Mouse (Mus musculus): ENCODE data around the gene Wnt10b. TPM values are rescaled to one million over a fixed set of nuclear protein-coding genes. Genes with fewer than 3 reads are reported as not detected.
A peak's percentile ranks its signal among the peaks of the same experiment; 100 is the strongest.

Wnt10b gene
- polyA plus RNA-seq, 1 experiment from 2014 or later, result 0.07 TPM

- 10% methylated on average over 13 of the region's 13 CpGs for WGBS
- H3K9me3 ChIP-seq, result no peaks in the 10 kb centered on the region
- peak overlapping the region; percentile 41 for H3K4me2 ChIP-seq
- H3K9ac ChIP-seq, result peak overlapping the region; percentile 28; the same call in 1 of the 2 replicates
- H3K27ac ChIP-seq (replicated peaks), result no peak overlapping the region
- H3K36me3 ChIP-seq, result no peaks in the 10 kb centered on the region
- ATAC-seq (ENCODE audit: extremely low read depth, insufficient number of reproducible peaks, low FRiP score, low TSS enrichment), result peak; percentile 9; the same call in 1 of the 2 replicates
- peaks cover 100% of the 10 kb centered on the region for H3K27me3 ChIP-seq (replicated peaks)
- H3K4me3 ChIP-seq, result peak overlapping the region; percentile 10; the same call in 1 of the 2 replicates
- H3K4me1 ChIP-seq, result peaks cover 33% of the 10 kb centered on the region
These were observed 19.0 kb upstream of the Wnt10b start for GRCm38 (mm10) chr15:98796803-98797595.

DNA sequence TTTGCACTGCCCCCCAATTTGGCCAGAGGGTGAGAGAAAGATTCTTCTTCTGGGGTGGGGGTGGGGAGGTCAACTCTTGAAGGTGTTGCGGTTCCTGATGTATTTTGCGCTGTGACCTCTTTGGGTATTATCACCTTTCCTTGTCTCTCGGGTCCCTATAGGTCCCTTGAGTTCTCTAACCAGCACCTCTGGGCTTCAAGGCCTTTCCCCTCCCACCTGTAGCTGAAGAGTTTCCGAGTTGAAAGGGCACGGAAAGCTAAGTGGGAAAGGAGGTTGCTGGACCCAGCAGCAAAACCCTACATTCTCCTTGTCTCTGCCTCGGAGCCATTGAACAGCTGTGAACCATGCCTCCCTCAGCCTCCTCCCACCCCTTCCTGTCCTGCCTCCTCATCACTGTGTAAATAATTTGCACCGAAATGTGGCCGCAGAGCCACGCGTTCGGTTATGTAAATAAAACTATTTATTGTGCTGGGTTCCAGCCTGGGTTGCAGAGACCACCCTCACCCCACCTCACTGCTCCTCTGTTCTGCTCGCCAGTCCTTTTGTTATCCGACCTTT, 15.3 kb upstream of the Wnt10b start:
- Histone ChIP-seq H3K4me3 (peak overlapping the region; percentile 34; the same call in 1 of the 2 replicates), H3K4me1 (peaks cover 56% of the 10 kb centered on the region), H3K4me2 (peak overlapping the region; percentile 52; the same call in 1 of the 2 replicates), H3K27me3 (replicated peaks) (peaks cover 100% of the 10 kb centered on the region), H3K9me3 (no peaks in the 10 kb centered on the region), H3K9ac (no peak overlapping the region), H3K36me3 (no peaks in the 10 kb centered on the region), H3K27ac (replicated peaks) (no peak overlapping the region)
- no peak for ATAC-seq (ENCODE audit: extremely low read depth, insufficient number of reproducible peaks, low FRiP score, low TSS enrichment)
- WGBS, result 4% methylated on average over 13 of the region's 13 CpGs

- no peak for ATAC-seq (ENCODE audit: extremely low read depth, insufficient number of reproducible peaks, low FRiP score, low TSS enrichment)
- peaks cover 100% of the 10 kb centered on the region for H3K27me3 ChIP-seq (replicated peaks)
- no peaks in the 10 kb centered on the region for H3K36me3 ChIP-seq
- H3K9ac ChIP-seq, result 0 out of 2 replicates have a peak overlapping the region, but pooled peaks have one; percentile 5
- peak overlapping the region; percentile 52 for H3K4me2 ChIP-seq
- WGBS, result 1% methylated on average over 75 of the region's 75 CpGs
- H3K4me3 ChIP-seq, result peak overlapping the region; percentile 34
- no peaks in the 10 kb centered on the region for H3K9me3 ChIP-seq
- no peak overlapping the region for H3K27ac ChIP-seq (replicated peaks)
- H3K4me1 ChIP-seq, result peaks cover 49% of the 10 kb centered on the region
These were observed 14.5 kb upstream of the Wnt10b start for GRCm38 (mm10) chr15:98792233-98793020.

DNA sequence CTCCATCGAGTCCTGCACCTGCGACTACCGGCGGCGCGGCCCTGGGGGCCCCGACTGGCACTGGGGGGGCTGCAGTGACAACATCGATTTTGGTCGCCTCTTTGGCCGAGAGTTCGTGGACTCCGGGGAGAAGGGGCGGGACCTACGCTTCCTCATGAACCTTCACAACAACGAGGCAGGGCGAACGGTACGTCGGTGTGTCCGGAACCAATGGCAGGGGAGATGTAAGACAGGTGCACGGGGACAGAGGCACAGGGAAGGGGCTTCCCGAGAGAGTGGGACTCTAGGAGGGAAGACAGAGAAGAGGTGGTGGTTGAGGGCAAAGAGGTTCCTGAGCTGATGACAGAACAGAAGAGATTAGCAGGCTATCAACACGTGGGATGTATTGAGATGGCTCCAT, 13.8 kb upstream of the Wnt10b start:
- peaks cover 45% of the 10 kb centered on the region for H3K4me1 ChIP-seq
- peak overlapping the region; percentile 63 for H3K4me2 ChIP-seq
- peak overlapping the region; percentile 42 for H3K4me3 ChIP-seq
- H3K27ac ChIP-seq (replicated peaks), result no peak overlapping the region
- no peak for ATAC-seq (ENCODE audit: extremely low read depth, insufficient number of reproducible peaks, low FRiP score, low TSS enrichment)
- no peak overlapping the region for H3K9ac ChIP-seq
- H3K27me3 ChIP-seq (replicated peaks), result peaks cover 99% of the 10 kb centered on the region
- no peaks in the 10 kb centered on the region for H3K9me3 ChIP-seq
- WGBS, result 1% methylated on average over 23 of the region's 23 CpGs
- no peaks in the 10 kb centered on the region for H3K36me3 ChIP-seq

DNA sequence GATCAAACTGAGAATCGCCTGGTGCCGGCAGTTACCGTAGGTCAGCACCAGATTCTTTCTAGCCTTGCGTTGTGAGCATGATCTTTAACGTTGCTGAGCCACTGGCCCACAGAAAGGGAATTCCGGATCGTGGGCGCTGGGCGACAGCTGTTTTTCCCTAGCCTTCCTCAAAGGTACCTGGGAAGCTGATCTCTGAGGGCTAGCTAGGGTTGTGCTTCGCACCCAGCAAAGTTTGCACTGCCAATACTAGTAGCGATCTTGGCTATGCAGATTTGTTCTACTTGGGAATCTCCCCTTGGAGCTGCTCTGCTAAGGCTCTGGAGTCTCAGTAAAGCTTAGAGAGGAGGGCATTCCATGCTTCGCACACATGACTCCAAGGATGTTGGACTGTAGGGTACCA, 13.3 kb upstream of the Wnt10b start:
- WGBS, result under 1% methylated on average over 12 of the region's 12 CpGs
- no peak for ATAC-seq (ENCODE audit: extremely low read depth, insufficient number of reproducible peaks, low FRiP score, low TSS enrichment)
- H3K4me1 ChIP-seq, result peaks cover 39% of the 10 kb centered on the region
- peak overlapping the region; percentile 63 for H3K4me2 ChIP-seq
- peaks cover 99% of the 10 kb centered on the region for H3K27me3 ChIP-seq (replicated peaks)
- no peaks in the 10 kb centered on the region for H3K36me3 ChIP-seq
- no peak overlapping the region for H3K27ac ChIP-seq (replicated peaks)
- 0 out of 2 replicates have a peak overlapping the region, but pooled peaks have one; percentile 21 for H3K9ac ChIP-seq
- peak overlapping the region; percentile 42 for H3K4me3 ChIP-seq
- H3K9me3 ChIP-seq, result no peaks in the 10 kb centered on the region

DNA sequence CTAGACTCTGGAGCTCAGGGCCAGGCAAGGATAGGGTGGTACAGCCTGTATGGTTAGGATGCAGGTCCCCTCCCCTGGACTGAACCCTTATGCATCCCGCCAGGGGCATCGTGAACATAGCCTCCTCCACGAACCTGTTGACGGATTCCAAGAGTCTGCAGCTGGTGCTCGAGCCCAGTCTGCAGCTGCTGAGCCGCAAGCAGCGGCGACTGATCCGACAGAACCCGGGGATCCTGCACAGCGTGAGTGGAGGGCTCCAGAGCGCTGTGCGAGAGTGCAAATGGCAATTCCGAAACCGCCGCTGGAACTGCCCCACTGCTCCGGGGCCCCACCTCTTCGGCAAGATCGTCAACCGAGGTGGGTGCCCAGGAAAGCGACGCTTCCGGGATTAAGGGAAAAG, 12.8 kb upstream of the Wnt10b start:
- Histone ChIP-seq H3K4me2 (peak overlapping the region; percentile 63), H3K36me3 (no peaks in the 10 kb centered on the region), H3K9me3 (0 out of 2 replicates have a peak, but pooled peaks cover 2% of the 10 kb centered on the region), H3K9ac (0 out of 2 replicates have a peak overlapping the region, but pooled peaks have one; percentile 21), H3K4me1 (peaks cover 39% of the 10 kb centered on the region), H3K27me3 (replicated peaks) (peaks cover 97% of the 10 kb centered on the region), H3K27ac (replicated peaks) (no peak overlapping the region), H3K4me3 (peak overlapping the region; percentile 42)
- ATAC-seq (ENCODE audit: extremely low read depth, insufficient number of reproducible peaks, low FRiP score, low TSS enrichment), result no peak
- WGBS, result under 1% methylated on average over 23 of the region's 23 CpGs

DNA sequence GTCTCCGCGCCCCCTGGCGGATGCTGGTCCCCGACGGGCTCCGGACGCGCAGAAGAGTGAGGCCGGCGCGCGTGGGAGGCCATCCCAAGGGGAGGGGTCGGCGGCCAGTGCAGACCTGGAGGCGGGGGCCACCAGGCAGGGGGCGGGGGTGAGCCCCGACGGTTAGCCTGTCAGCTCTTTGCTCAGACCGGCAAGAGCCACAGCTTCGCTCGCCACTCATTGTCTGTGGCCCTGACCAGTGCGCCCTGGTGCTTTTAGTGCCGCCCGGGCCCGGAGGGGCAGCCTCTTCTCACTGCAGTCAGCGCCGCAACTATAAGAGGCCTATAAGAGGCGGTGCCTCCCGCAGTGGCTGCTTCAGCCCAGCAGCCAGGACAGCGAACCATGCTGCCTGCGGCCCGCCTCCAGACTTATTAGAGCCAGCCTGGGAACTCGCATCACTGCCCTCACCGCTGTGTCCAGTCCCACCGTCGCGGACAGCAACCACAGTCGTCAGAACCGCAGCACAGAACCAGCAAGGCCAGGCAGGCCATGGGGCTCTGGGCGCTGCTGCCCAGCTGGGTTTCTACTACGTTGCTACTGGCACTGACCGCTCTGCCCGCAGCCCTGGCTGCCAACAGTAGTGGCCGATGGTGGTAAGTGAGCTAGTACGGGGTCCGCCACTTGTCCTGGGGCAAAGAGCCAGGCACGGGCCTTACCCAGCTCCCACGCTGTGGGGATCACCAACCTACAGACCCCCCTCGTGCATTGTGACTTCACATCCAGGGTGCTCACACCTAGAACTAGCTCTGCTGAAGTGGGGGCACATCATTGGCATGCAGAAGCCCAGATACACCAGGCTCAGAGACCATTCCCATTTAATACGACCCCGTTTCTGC, 11.9 kb upstream of the Wnt10b start, which contains the start of gene Wnt1:
Gene Wnt1 (plus strand): TSS at position 197 of the 875 bp plus-strand sequence.
- WGBS, result 3% methylated on average over 51 of the region's 51 CpGs
- H3K27ac ChIP-seq (replicated peaks), result no peak within 1 kb of the TSS
- peak within 1 kb of the TSS; percentile 63 for H3K4me2 ChIP-seq
- peak; percentile 31; the same call in 1 of the 2 replicates for ATAC-seq (ENCODE audit: extremely low read depth, insufficient number of reproducible peaks, low FRiP score, low TSS enrichment)
- H3K9me3 ChIP-seq, result 0 out of 2 replicates have a peak, but pooled peaks cover 5% of the 10 kb centered on the region
- H3K36me3 ChIP-seq, result no peaks in the 10 kb centered on the region
- H3K4me3 ChIP-seq, result peak within 1 kb of the TSS; percentile 42
- no peak within 1 kb of the TSS for H3K9ac ChIP-seq
- peaks cover 97% of the 10 kb centered on the region for H3K27me3 ChIP-seq (replicated peaks)
- H3K4me1 ChIP-seq, result peaks cover 39% of the 10 kb centered on the region

- Histone ChIP-seq H3K4me1 (peaks cover 39% of the 10 kb centered on the region), H3K9me3 (0 out of 2 replicates have a peak, but pooled peaks cover 5% of the 10 kb centered on the region), H3K9ac (no peak overlapping the region), H3K36me3 (no peaks in the 10 kb centered on the region), H3K4me2 (peak overlapping the region; percentile 56), H3K27me3 (replicated peaks) (peaks cover 95% of the 10 kb centered on the region), H3K4me3 (peak overlapping the region; percentile 36), H3K27ac (replicated peaks) (no peak overlapping the region)
- WGBS, result 13% methylated on average over 24 of the region's 24 CpGs
- no peak for ATAC-seq (ENCODE audit: extremely low read depth, insufficient number of reproducible peaks, low FRiP score, low TSS enrichment)
These were observed 11.2 kb upstream of the Wnt10b start for GRCm38 (mm10) chr15:98788972-98789660.

GRCm38 (mm10) chr15:98787930-98788329, 10.0 kb upstream of the Wnt10b start:
- no peak overlapping the region for H3K4me3 ChIP-seq
- H3K4me2 ChIP-seq, result no peak overlapping the region
- 36% methylated on average over 4 of the region's 4 CpGs for WGBS
- H3K9me3 ChIP-seq, result 0 out of 2 replicates have a peak, but pooled peaks cover 5% of the 10 kb centered on the region
- peaks cover 91% of the 10 kb centered on the region for H3K27me3 ChIP-seq (replicated peaks)
- no peak for ATAC-seq (ENCODE audit: extremely low read depth, insufficient number of reproducible peaks, low FRiP score, low TSS enrichment)
- no peaks in the 10 kb centered on the region for H3K36me3 ChIP-seq
- no peak overlapping the region for H3K27ac ChIP-seq (replicated peaks)
- peaks cover 33% of the 10 kb centered on the region for H3K4me1 ChIP-seq
- no peak overlapping the region for H3K9ac ChIP-seq

GRCm38 (mm10) chr15:98785744-98786143, 7.8 kb upstream of the Wnt10b start:
- 31% methylated on average over 7 of the region's 7 CpGs for WGBS
- Histone ChIP-seq H3K9me3 (0 out of 2 replicates have a peak, but pooled peaks cover 5% of the 10 kb centered on the region), H3K4me2 (no peak overlapping the region), H3K9ac (no peak overlapping the region), H3K27ac (replicated peaks) (no peak overlapping the region), H3K4me3 (no peak overlapping the region), H3K27me3 (replicated peaks) (peaks cover 89% of the 10 kb centered on the region), H3K36me3 (no peaks in the 10 kb centered on the region), H3K4me1 (peaks cover 11% of the 10 kb centered on the region)
- ATAC-seq (ENCODE audit: extremely low read depth, insufficient number of reproducible peaks, low FRiP score, low TSS enrichment), result no peak
